Mouse (Mus musculus) stomach, embryonic 16.5 days (tissue): ENCODE results near the gene Caln1. TPM values are rescaled to one million over a fixed set of nuclear protein-coding genes. Genes with fewer than 3 reads are reported as not detected.

Experiments used
- ATAC-seq: fragments of 200-750 bp; cut with Nextera tagmentation; 2 replicates; pipeline ENCODE4 v1.8.0; 2017; ENCODE audit warnings: moderate number of reproducible peaks, moderate TSS enrichment; ENCODE audit not compliant: insufficient read depth, low FRiP score
- H3K27ac ChIP-seq: fragments of 300-500 bp; sonication (generic); 2 replicates; pipeline ENCODE4 v1.5.1; 2014; ENCODE audit warnings: low read length
- H3K27me3 ChIP-seq: fragments of 300-500 bp; sonication (generic); 2 replicates; pipeline ENCODE4 v1.6.1; 2014; ENCODE audit warnings: low read length, control low read depth, mixed read lengths; ENCODE audit not compliant: control insufficient read depth, insufficient read depth
- H3K36me3 ChIP-seq: fragments of 300-500 bp; sonication (generic); 2 replicates; pipeline ENCODE4 v1.6.1; 2014; ENCODE audit warnings: low read length; ENCODE audit not compliant: control insufficient read depth, insufficient read depth
- H3K4me1 ChIP-seq: fragments of 300-500 bp; sonication (generic); 2 replicates; pipeline ENCODE4 v1.6.1; 2014; ENCODE audit warnings: low read length, control low read depth, mixed read lengths; ENCODE audit not compliant: control insufficient read depth, insufficient read depth
- H3K4me2 ChIP-seq: fragments of 300-500 bp; sonication (generic); 2 replicates; pipeline ENCODE4 v1.6.1; 2014; ENCODE audit warnings: low read depth, low read length, mixed read lengths
- H3K4me3 ChIP-seq: fragments of 300-500 bp; sonication (generic); replicated peaks from 2 replicates; pipeline ENCODE4 v1.5.1; 2014; ENCODE audit warnings: mild to moderate bottlenecking, low read length
- H3K9ac ChIP-seq: fragments of 300-500 bp; sonication (generic); 2 replicates; pipeline ENCODE4 v1.6.1; 2014; ENCODE audit warnings: low read length
- H3K9me3 ChIP-seq: fragments of 300-500 bp; sonication (generic); replicated peaks from 2 replicates; pipeline ENCODE4 v1.6.1; 2016; ENCODE audit warnings: low read length, control low read depth; ENCODE audit not compliant: control insufficient read depth
- WGBS: fragments of 180-500 bp; shearing (Covaris S2); extraction: QIAGEN DNeasy Blood & Tissue Kit; methylation state at CpG from one replicate; pipeline ENCODE4 v1.1.7; 2014; 5-methylcytosine and 5-hydroxymethylcytosine counted together
- polyA plus RNA-seq: library from polyadenylated mRNA; unstranded; fragments of >200 nt; fragmentation: Nextera tagmentation; extraction: Ambion mirVana; gene quantifications from 2 replicates; pipeline ENCODE4 v1.2.1, GENCODE M21; 2015

Gene Caln1
- polyA plus RNA-seq, 1 experiment from 2014 or later: 0.23 TPM

GRCm38 (mm10) chr5:130772491-130772890, 403.2 kb downstream of the Caln1 start:
- no peaks in the 10 kb centered on the region for H3K27me3 ChIP-seq
- no peaks in the 10 kb centered on the region for H3K4me1 ChIP-seq
- no peak for ATAC-seq
- H3K36me3 ChIP-seq: no peaks in the 10 kb centered on the region
- H3K4me3 ChIP-seq: no peak overlapping the region
- H3K27ac ChIP-seq: no peak overlapping the region
- H3K9me3 ChIP-seq: no peaks in the 10 kb centered on the region
- 86% methylated on average over 6 of the region's 6 CpGs for WGBS
- no peak overlapping the region for H3K4me2 ChIP-seq
- H3K9ac ChIP-seq: no peak overlapping the region

- 78% methylated on average over 3 of the region's 3 CpGs for WGBS
- no peak for ATAC-seq
These were observed 405.7 kb downstream of the Caln1 start for GRCm38 (mm10) chr5:130774946-130775345.

GRCm38 (mm10) chr5:130792755-130793452, 423.6 kb downstream of the Caln1 start:
- no peak overlapping the region for H3K9ac ChIP-seq
- H3K36me3 ChIP-seq: no peaks in the 10 kb centered on the region
- H3K4me1 ChIP-seq: no peaks in the 10 kb centered on the region
- H3K9me3 ChIP-seq: no peaks in the 10 kb centered on the region
- H3K27ac ChIP-seq: no peak overlapping the region
- no peaks in the 10 kb centered on the region for H3K27me3 ChIP-seq
- no peak overlapping the region for H3K4me2 ChIP-seq
- 78% methylated on average over 3 of the region's 3 CpGs for WGBS
- no peak for ATAC-seq
- no peak overlapping the region for H3K4me3 ChIP-seq

More at GRCm38 (mm10) chr5:130774946-130775345, 405.7 kb downstream of the Caln1 start:
- no peak overlapping the region for H3K9ac ChIP-seq
- no peak overlapping the region for H3K4me2 ChIP-seq
- H3K27ac ChIP-seq: no peak overlapping the region
- H3K27me3 ChIP-seq: no peaks in the 10 kb centered on the region
- no peaks in the 10 kb centered on the region for H3K4me1 ChIP-seq
- H3K4me3 ChIP-seq: no peak overlapping the region
- no peaks in the 10 kb centered on the region for H3K36me3 ChIP-seq
- H3K9me3 ChIP-seq: no peaks in the 10 kb centered on the region

GRCm38 (mm10) chr5:130797713-130798112, 428.5 kb downstream of the Caln1 start:
- Histone ChIP-seq H3K27ac (no peak overlapping the region), H3K27me3 (no peaks in the 10 kb centered on the region), H3K9ac (no peak overlapping the region), H3K9me3 (no peaks in the 10 kb centered on the region), H3K4me2 (no peak overlapping the region), H3K4me3 (no peak overlapping the region), H3K4me1 (no peaks in the 10 kb centered on the region), H3K36me3 (no peaks in the 10 kb centered on the region)
- no peak for ATAC-seq
- 59% methylated on average over 5 of the region's 5 CpGs for WGBS

GRCm38 (mm10) chr5:130810314-130810713, 441.1 kb downstream of the Caln1 start:
- Histone ChIP-seq H3K9me3 (no peaks in the 10 kb centered on the region), H3K4me1 (no peaks in the 10 kb centered on the region), H3K27me3 (no peaks in the 10 kb centered on the region), H3K9ac (no peak overlapping the region), H3K4me3 (no peak overlapping the region), H3K27ac (no peak overlapping the region), H3K4me2 (no peak overlapping the region), H3K36me3 (no peaks in the 10 kb centered on the region)
- no peak for ATAC-seq
- WGBS: 21% methylated on average over 6 of the region's 6 CpGs

- Histone ChIP-seq H3K9me3 (no peaks in the 10 kb centered on the region), H3K4me3 (no peak overlapping the region), H3K36me3 (no peaks in the 10 kb centered on the region), H3K9ac (no peak overlapping the region), H3K4me1 (no peaks in the 10 kb centered on the region), H3K4me2 (no peak overlapping the region), H3K27me3 (no peaks in the 10 kb centered on the region), H3K27ac (no peak overlapping the region)
- WGBS: 24% methylated on average over 1 of the region's 1 CpGs
- no peak for ATAC-seq
These were observed 441.6 kb downstream of the Caln1 start for GRCm38 (mm10) chr5:130810846-130811245.

GRCm38 (mm10) chr5:130811266-130811665, 442.0 kb downstream of the Caln1 start:
- Histone ChIP-seq H3K4me3 (no peak overlapping the region), H3K9me3 (no peaks in the 10 kb centered on the region), H3K9ac (no peak overlapping the region), H3K4me1 (no peaks in the 10 kb centered on the region), H3K36me3 (no peaks in the 10 kb centered on the region), H3K4me2 (no peak overlapping the region), H3K27me3 (no peaks in the 10 kb centered on the region), H3K27ac (no peak overlapping the region)
- 28% methylated on average over 3 of the region's 3 CpGs for WGBS
- ATAC-seq: no peak

- H3K9ac ChIP-seq: no peak overlapping the region
- no peak overlapping the region for H3K4me3 ChIP-seq
- no peak for ATAC-seq
- no peak overlapping the region for H3K4me2 ChIP-seq
- no peak overlapping the region for H3K27ac ChIP-seq
- 89% methylated on average over 3 of the region's 3 CpGs for WGBS
- H3K36me3 ChIP-seq: no peaks in the 10 kb centered on the region
- H3K27me3 ChIP-seq: no peaks in the 10 kb centered on the region
- H3K4me1 ChIP-seq: no peaks in the 10 kb centered on the region
- H3K9me3 ChIP-seq: no peaks in the 10 kb centered on the region
These were observed 442.7 kb downstream of the Caln1 start for GRCm38 (mm10) chr5:130811966-130812365.

GRCm38 (mm10) chr5:130812556-130812955, 443.3 kb downstream of the Caln1 start:
- no peak overlapping the region for H3K4me2 ChIP-seq
- WGBS: 93% methylated on average over 8 of the region's 8 CpGs
- ATAC-seq: no peak
- no peak overlapping the region for H3K27ac ChIP-seq
- no peaks in the 10 kb centered on the region for H3K9me3 ChIP-seq
- no peaks in the 10 kb centered on the region for H3K27me3 ChIP-seq
- H3K4me1 ChIP-seq: no peaks in the 10 kb centered on the region
- H3K4me3 ChIP-seq: no peak overlapping the region
- no peaks in the 10 kb centered on the region for H3K36me3 ChIP-seq
- no peak overlapping the region for H3K9ac ChIP-seq
